Mouse (Mus musculus) liver, adult 2 months (tissue): ENCODE data around the gene Cdk14.

ENCODE experiments used
- CTCF ChIP-seq: fragments of 200-500 bp; IDR thresholded peaks from 2 replicates; pipeline ENCODE4 v1.5.1; 2011; ENCODE audit warnings: low read depth, low read length, control low read depth
- POLR2A ChIP-seq: fragments of 200-500 bp; IDR thresholded peaks from 2 replicates; pipeline ENCODE4 v1.6.1; 2011; ENCODE audit warnings: low read length, control low read depth; ENCODE audit not compliant: insufficient read depth; ENCODE audit errors: extremely low read depth

DNA sequence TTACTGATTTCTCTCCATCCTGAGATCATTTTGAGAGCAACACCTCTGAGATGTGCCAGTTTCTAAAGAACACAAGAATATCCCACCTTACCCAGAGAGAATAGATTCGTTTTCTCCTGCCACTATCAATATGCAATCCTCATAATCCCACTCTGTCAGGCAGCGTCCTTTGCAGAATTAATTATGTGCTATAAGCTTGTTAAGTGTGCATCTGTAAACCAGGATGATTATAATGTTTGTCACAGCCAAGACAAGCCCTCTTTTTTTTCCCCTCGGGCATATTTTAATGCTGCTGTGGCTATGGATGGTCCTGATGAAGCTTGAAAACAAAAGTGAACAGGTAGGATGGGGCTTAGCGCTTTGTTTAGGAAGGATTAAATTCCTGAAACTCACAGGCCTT is 542.5 kb downstream of the Cdk14 start:
- TF ChIP-seq POLR2A (no peak), CTCF (no peak)
